Mouse (Mus musculus) olfactory bulb, adult 2 months (tissue): Measurements from ENCODE around the gene Arl15. TPM values are rescaled to one million over a fixed set of nuclear protein-coding genes. Genes with fewer than 3 reads are reported as not detected.

ENCODE experiments used
- H3K27ac ChIP-seq: fragments of 200-500 bp; 2 replicates; pipeline ENCODE4 v1.5.1; 2012; ENCODE audit warnings: low read depth, low read length; ENCODE audit not compliant: insufficient read depth
- H3K4me1 ChIP-seq: fragments of 200-500 bp; 2 replicates; pipeline ENCODE4 v1.6.1; 2012; ENCODE audit warnings: low read length; ENCODE audit not compliant: control insufficient read depth, insufficient read depth
- H3K4me3 ChIP-seq: fragments of 200-500 bp; 2 replicates; pipeline ENCODE4 v1.5.1; 2012; ENCODE audit warnings: mild to moderate bottlenecking, low read depth, low read length, moderate library complexity; ENCODE audit not compliant: insufficient read depth
- CTCF ChIP-seq: fragments of 200-500 bp; IDR thresholded peaks from 2 replicates; pipeline ENCODE4 v1.5.1; 2012; ENCODE audit warnings: low read depth, mild to moderate bottlenecking, low read length, moderate library complexity; ENCODE audit not compliant: insufficient read depth
- POLR2A ChIP-seq: fragments of 200-500 bp; IDR thresholded peaks from 2 replicates; pipeline ENCODE4 v1.6.1; 2012; ENCODE audit warnings: mild to moderate bottlenecking, low read depth, low read length, moderate library complexity; ENCODE audit not compliant: insufficient read depth
- WGBS: fragments of 180-500 bp; shearing (Covaris S2); methylation state at CpG from one replicate; pipeline ENCODE4 v1.1.7; 2018; 5-methylcytosine and 5-hydroxymethylcytosine counted together
- polyA plus RNA-seq: library from polyadenylated mRNA; stranded (reverse); fragments of >200 nt; gene quantifications from 2 replicates; pipeline ENCODE4 v1.2.4, GENCODE M21; 2012; ENCODE audit warnings: low replicate concordance; ENCODE audit not compliant: missing spikeins, insufficient read depth, insufficient read length

Arl15 gene
- polyA plus RNA-seq, 1 experiment = not detected

DNA sequence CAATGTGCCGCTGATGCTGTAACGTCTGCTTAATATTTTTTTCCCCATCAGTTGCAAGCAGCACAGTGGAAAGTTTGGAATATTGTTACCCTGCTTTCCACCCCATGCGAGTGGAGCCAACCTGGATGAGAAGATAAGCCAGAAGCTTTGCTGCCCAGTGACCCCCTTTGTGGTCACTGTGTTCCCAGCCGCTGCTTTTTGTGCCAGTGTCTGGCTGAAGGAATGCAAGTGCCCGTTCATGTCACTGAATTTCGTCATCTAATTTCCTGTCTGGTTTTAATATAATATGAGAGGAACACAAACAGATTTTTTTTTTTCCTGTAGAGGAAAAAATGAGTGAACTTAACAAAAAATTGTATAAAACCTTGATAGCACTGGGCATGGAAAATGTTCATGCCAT is 46.1 kb downstream of the Arl15 start:
- peaks cover 3% of the 10 kb centered on the region; the same call in 1 of the 2 replicates for H3K4me1 ChIP-seq
- WGBS = 85% methylated on average over 6 of the region's 6 CpGs
- TF ChIP-seq POLR2A = no peak
- TF ChIP-seq CTCF = no peak
- H3K4me3 ChIP-seq = no peak overlapping the region
- H3K27ac ChIP-seq = no peak overlapping the region

DNA sequence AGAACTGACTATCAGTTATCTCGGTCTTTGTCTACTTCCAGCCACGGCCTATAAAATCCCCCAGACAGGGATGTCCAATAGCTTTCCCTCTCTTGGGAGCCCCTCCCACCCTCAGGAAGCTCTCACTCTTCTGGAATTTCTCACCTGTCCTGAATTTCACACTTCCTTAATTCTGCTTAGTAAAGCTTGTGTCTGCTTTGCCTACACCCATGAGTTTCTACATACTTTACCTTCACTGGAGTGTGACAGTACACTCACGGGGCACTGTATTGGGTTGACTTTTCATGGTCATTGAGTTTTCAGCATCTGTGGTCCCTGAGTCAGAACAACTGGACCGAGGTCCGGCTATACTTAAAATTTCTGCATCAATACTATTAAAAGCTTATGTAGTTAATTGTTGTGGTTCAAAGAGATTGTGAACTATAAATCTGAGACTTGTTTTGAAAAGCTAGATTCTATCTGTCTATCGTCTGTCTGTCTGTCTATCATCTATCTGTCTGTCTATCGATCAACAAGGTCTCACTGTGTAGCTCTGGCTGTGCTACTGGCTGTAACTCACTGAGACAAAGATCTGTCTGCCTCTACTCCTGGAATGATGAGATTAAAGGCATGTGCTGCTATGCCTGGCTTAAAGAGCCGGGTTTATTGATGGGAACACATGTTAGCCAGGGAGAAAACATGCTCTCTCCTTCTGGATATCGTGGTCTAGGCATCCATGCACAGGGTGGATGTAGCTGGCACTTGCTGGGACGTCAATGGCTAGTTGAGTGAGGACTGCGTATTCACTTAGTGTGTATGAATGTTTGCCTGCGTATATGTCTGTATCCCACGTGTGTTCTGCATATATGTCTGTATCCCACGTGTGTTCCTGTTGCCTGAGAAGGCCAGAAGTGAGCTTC is 48.4 kb downstream of the Arl15 start:
- TF ChIP-seq CTCF = no peak
- TF ChIP-seq POLR2A = no peak
- 94% methylated on average over 14 of the region's 14 CpGs for WGBS
- peaks cover 5% of the 10 kb centered on the region; the same call in 1 of the 2 replicates for H3K4me1 ChIP-seq
- H3K27ac ChIP-seq = no peak overlapping the region
- H3K4me3 ChIP-seq = no peak overlapping the region

GRCm38 (mm10) chr13:113843310-113843649 is 49.0 kb downstream of the Arl15 start:
- Histone ChIP-seq H3K4me3 (no peak overlapping the region), H3K4me1 (peaks cover 5% of the 10 kb centered on the region; the same call in 1 of the 2 replicates), H3K27ac (no peak overlapping the region)
- TF ChIP-seq CTCF = no peak
- TF ChIP-seq POLR2A = no peak
- WGBS = 87% methylated on average over 3 of the region's 3 CpGs

DNA sequence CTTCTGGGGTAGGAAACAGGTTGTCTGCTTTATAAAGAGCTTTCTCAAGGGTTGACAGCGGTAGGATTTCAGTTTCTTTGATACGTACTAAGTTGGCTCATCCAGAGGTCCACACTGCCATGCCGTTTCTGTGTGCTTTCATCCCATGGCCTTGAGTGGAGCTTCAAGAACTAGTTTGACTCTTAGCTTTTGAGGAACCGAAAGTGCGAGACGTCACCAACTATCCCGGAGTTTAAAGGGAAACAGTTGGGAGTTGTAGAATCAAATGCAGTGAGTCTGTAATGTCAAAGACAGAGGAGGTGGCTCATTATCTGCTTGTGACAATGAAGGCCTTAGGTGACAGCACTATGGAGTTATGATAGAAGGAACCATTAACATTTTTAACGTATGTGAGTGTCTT is 49.6 kb downstream of the Arl15 start:
- H3K4me1 ChIP-seq = peaks cover 5% of the 10 kb centered on the region; the same call in 1 of the 2 replicates
- TF ChIP-seq POLR2A (no peak), CTCF (no peak)
- 95% methylated on average over 8 of the region's 8 CpGs for WGBS
- H3K27ac ChIP-seq = no peak overlapping the region
- H3K4me3 ChIP-seq = no peak overlapping the region

- Histone ChIP-seq H3K4me3 (no peak overlapping the region), H3K4me1 (peaks cover 5% of the 10 kb centered on the region; the same call in 1 of the 2 replicates), H3K27ac (no peak overlapping the region)
- WGBS = 90% methylated on average over 4 of the region's 4 CpGs
- TF ChIP-seq CTCF (no peak), POLR2A (no peak)
These were observed 50.4 kb downstream of the Arl15 start for GRCm38 (mm10) chr13:113844717-113845116.

- Histone ChIP-seq H3K4me3 (no peak overlapping the region), H3K27ac (no peak overlapping the region), H3K4me1 (peaks cover 5% of the 10 kb centered on the region; the same call in 1 of the 2 replicates)
- WGBS = 89% methylated on average over 1 of the region's 1 CpGs
- no peak for TF ChIP-seq CTCF
- no peak for TF ChIP-seq POLR2A
These were observed 50.9 kb downstream of the Arl15 start for GRCm38 (mm10) chr13:113845229-113845628.

- Histone ChIP-seq H3K4me3 (no peak overlapping the region), H3K27ac (no peak overlapping the region), H3K4me1 (peaks cover 5% of the 10 kb centered on the region; the same call in 1 of the 2 replicates)
- TF ChIP-seq POLR2A = no peak
- no peak for TF ChIP-seq CTCF
- WGBS = 76% methylated on average over 10 of the region's 10 CpGs
These were observed 52.1 kb downstream of the Arl15 start for GRCm38 (mm10) chr13:113846413-113846812.

- 80% methylated on average over 8 of the region's 8 CpGs for WGBS
- H3K4me3 ChIP-seq = no peak overlapping the region
- peaks cover 2% of the 10 kb centered on the region; the same call in 1 of the 2 replicates for H3K4me1 ChIP-seq
- TF ChIP-seq POLR2A (no peak), CTCF (no peak)
- H3K27ac ChIP-seq = no peak overlapping the region
These were observed 56.2 kb downstream of the Arl15 start for GRCm38 (mm10) chr13:113850431-113851034.

DNA sequence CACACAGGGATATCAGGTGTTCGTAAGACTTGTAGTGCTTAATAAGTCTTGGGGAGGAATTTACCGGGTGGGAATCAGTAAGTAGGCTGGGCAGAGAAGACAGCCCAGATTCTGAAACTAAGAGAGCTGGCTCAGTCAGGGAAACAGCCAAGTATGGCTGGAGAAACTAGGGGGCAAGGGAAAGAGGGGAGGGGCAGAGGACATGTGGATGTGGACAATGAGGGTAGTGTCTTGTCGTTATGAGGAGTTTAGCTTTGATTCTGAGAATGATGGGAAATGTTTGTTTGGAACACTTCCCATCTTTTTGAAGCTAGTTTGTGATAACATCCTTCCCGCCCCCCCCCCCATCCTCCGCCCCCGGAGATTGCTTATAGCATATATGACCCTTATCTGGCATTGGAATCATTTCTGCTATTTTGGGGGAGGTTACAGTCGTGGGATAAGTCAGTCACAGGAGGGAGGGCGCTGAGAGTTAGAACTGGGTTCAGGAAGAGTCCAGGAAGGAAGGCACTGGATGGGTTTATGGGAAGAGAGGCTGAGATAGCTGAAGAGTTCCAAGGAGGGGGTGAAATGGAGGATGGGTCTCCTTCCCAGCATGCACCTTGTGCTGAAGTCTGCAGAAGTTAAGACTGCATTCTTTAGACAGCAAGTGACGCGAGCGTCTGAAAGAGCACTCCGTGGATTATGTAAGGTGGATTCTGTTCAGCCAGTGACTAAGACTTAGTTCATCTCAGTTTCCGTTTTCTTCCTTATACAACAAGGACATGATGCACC is 57.5 kb downstream of the Arl15 start:
- Histone ChIP-seq H3K4me1 (no peaks in the 10 kb centered on the region), H3K4me3 (no peak overlapping the region), H3K27ac (no peak overlapping the region)
- WGBS = 85% methylated on average over 13 of the region's 13 CpGs
- TF ChIP-seq POLR2A = no peak
- no peak for TF ChIP-seq CTCF
